Mouse (Mus musculus) liver, embryonic 14.5 days (tissue): ENCODE measurements at regions not wholly inside any gene's neighbourhood (a gene's known extent, or its start where the extent isn't known, plus 50 kb on each side); places are given as distances from the start of the nearest gene placed in this dataset.

ENCODE experiments used
- ATAC-seq: fragments of 200-750 bp; cut with Nextera tagmentation; 2 replicates; pipeline ENCODE4 v1.8.0; 2017; ENCODE audit warnings: moderate number of reproducible peaks, mild to moderate bottlenecking, moderate library complexity; ENCODE audit not compliant: insufficient read depth
- DNase-seq, 3 experiments: peaks; one replicate each; pipeline ENCODE4 v3.0.0-alpha.2; 2012 to 2013; ENCODE audit warnings: low read depth in 3 of 3, low spot score in 3 of 3
- H3K27ac ChIP-seq: fragments of 300-500 bp; sonication (generic); 2 replicates; pipeline ENCODE4 v1.5.1; 2014; ENCODE audit warnings: moderate library complexity, mild to moderate bottlenecking, control low read depth, inconsistent platforms
- H3K27me3 ChIP-seq: fragments of 300-500 bp; sonication (generic); 2 replicates; pipeline ENCODE4 v1.6.1; 2014; ENCODE audit warnings: mild to moderate bottlenecking, low read length, moderate library complexity; ENCODE audit not compliant: control insufficient read depth, insufficient read depth
- H3K36me3 ChIP-seq: fragments of 300-500 bp; sonication (generic); replicated peaks from 2 replicates; pipeline ENCODE4 v1.6.1; 2014; ENCODE audit warnings: low read depth; ENCODE audit not compliant: control insufficient read depth, insufficient read depth
- H3K4me1 ChIP-seq, 2 experiments: fragments of 200-500 bp in 1 of 2; fragments of 300-500 bp in 1 of 2; sonication (generic) in 1 of 2; replicated peaks; 2 replicates each; pipeline ENCODE4 v1.6.1; 2012 to 2014; ENCODE audit warnings: antibody characterized with exemption in 1 of 2, inconsistent platforms in 1 of 2, low read length in 1 of 2; ENCODE audit not compliant: control insufficient read depth in 2 of 2, insufficient read depth in 2 of 2
- H3K4me2 ChIP-seq: fragments of 300-500 bp; sonication (generic); 2 replicates; pipeline ENCODE4 v1.6.1; 2014; ENCODE audit warnings: low read depth, mild to moderate bottlenecking, control low read depth, moderate library complexity
- H3K4me3 ChIP-seq, 2 experiments: fragments of 200-500 bp in 1 of 2; fragments of 300-500 bp in 1 of 2; sonication (generic) in 1 of 2; 2 replicates each; pipeline ENCODE4 v1.5.1; 2012 to 2014; ENCODE audit warnings: low read depth in 2 of 2, low read length in 2 of 2, mild to moderate bottlenecking in 2 of 2, control low read depth in 1 of 2, inconsistent platforms in 1 of 2, moderate library complexity in 1 of 2; ENCODE audit not compliant: insufficient read depth in 1 of 2
- H3K9ac ChIP-seq: fragments of 300-500 bp; sonication (generic); replicated peaks from 2 replicates; pipeline ENCODE4 v1.6.1; 2014; ENCODE audit warnings: mild to moderate bottlenecking, control low read depth, moderate library complexity
- H3K9me3 ChIP-seq: fragments of 300-500 bp; sonication (generic); 2 replicates; pipeline ENCODE4 v1.6.1; 2016; ENCODE audit warnings: low read length, mixed read lengths; ENCODE audit not compliant: control insufficient read depth
- CTCF ChIP-seq: IDR thresholded peaks from 2 replicates; pipeline ENCODE4 v1.5.1; 2016; ENCODE audit warnings: antibody characterized with exemption, low read depth, control low read depth
- EP300 ChIP-seq: IDR thresholded peaks from 2 replicates; pipeline ENCODE4 v1.6.1; 2016; ENCODE audit warnings: antibody characterized with exemption, low read depth
- WGBS: fragments of 180-500 bp; shearing (Covaris S2); extraction: QIAGEN DNeasy Blood & Tissue Kit; methylation state at CpG from one replicate; pipeline ENCODE4 v1.1.7; 2014; ENCODE audit not compliant: insufficient replicate concordance; 5-methylcytosine and 5-hydroxymethylcytosine counted together

DNA sequence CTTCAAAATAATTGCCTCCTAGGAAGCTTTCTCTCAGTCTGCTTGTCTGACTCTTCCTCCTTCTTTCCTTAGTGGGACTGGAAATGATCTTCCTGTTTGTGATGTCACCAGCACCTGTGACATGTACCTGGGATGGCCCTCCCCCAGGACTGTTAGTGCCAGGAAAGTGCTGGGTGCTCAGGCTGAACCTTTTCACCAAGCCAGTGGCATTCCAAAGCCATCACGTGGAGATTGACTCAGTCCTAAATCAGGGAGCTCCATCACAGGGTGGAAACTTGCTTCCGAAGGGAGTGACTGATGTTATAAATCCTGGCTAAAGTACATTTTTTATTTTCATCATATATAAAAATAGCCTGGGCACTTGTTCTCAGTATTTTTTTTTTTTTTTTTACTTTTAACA, 293.4 kb upstream of the Ptger4 start:
- no peak overlapping the region for H3K4me3 ChIP-seq
- DNase-seq (no peak), ATAC-seq (no peak)
- H3K9ac ChIP-seq, result no peak overlapping the region
- no peaks in the 10 kb centered on the region for H3K9me3 ChIP-seq
- 67% methylated on average over 2 of the region's 2 CpGs for WGBS
- H3K4me2 ChIP-seq, result no peak overlapping the region
- H3K27me3 ChIP-seq, result no peaks in the 10 kb centered on the region
- no peak overlapping the region for H3K27ac ChIP-seq
- TF ChIP-seq EP300, result no peak
- no peak for TF ChIP-seq CTCF
- H3K4me1 ChIP-seq, result no peaks in the 10 kb centered on the region
- H3K36me3 ChIP-seq, result no peaks in the 10 kb centered on the region

GRCm38 (mm10) chr15:5539301-5539928, 295.4 kb upstream of the Ptger4 start:
- no peak for ATAC-seq

GRCm38 (mm10) chr15:5554526-5554925, 310.5 kb upstream of the Ptger4 start:
- no peak for ATAC-seq
- no peaks in the 10 kb centered on the region for H3K9me3 ChIP-seq
- TF ChIP-seq EP300, result no peak
- no peak for TF ChIP-seq CTCF
- no peak overlapping the region for H3K9ac ChIP-seq
- no peaks in the 10 kb centered on the region for H3K4me1 ChIP-seq
- no peak overlapping the region for H3K4me3 ChIP-seq
- 38% methylated on average over 4 of the region's 4 CpGs for WGBS
- no peak overlapping the region for H3K27ac ChIP-seq
- no peak for DNase-seq
- H3K36me3 ChIP-seq, result no peaks in the 10 kb centered on the region
- no peak overlapping the region for H3K4me2 ChIP-seq
- H3K27me3 ChIP-seq, result no peaks in the 10 kb centered on the region

More at GRCm38 (mm10) chr15:5539301-5539928, 295.4 kb upstream of the Ptger4 start:
- Histone ChIP-seq H3K9me3 (no peaks in the 10 kb centered on the region), H3K27me3 (no peaks in the 10 kb centered on the region), H3K27ac (no peak overlapping the region), H3K4me3 (no peak overlapping the region), H3K4me1 (no peaks in the 10 kb centered on the region), H3K36me3 (no peaks in the 10 kb centered on the region), H3K9ac (no peak overlapping the region), H3K4me2 (no peak overlapping the region)
- WGBS, result 15% methylated on average over 4 of the region's 4 CpGs
- TF ChIP-seq EP300, result no peak
- TF ChIP-seq CTCF, result no peak
- DNase-seq, result peak in 1 of 3 experiments; percentile 2

GRCm38 (mm10) chr15:5554926-5555325, 310.9 kb upstream of the Ptger4 start:
- Histone ChIP-seq H3K4me2 (no peak overlapping the region), H3K4me3 (no peak overlapping the region), H3K36me3 (no peaks in the 10 kb centered on the region), H3K4me1 (no peaks in the 10 kb centered on the region), H3K9me3 (no peaks in the 10 kb centered on the region), H3K27me3 (no peaks in the 10 kb centered on the region), H3K27ac (no peak overlapping the region), H3K9ac (no peak overlapping the region)
- WGBS, result 51% methylated on average over 4 of the region's 4 CpGs
- ATAC-seq, result no peak
- DNase-seq, result no peak
- TF ChIP-seq CTCF (no peak), EP300 (no peak)

GRCm38 (mm10) chr15:5555381-5556066, 311.5 kb upstream of the Ptger4 start:
- no peak for ATAC-seq
- Histone ChIP-seq H3K9me3 (no peaks in the 10 kb centered on the region), H3K27me3 (no peaks in the 10 kb centered on the region), H3K4me3 (no peak overlapping the region), H3K36me3 (no peaks in the 10 kb centered on the region), H3K27ac (no peak overlapping the region), H3K9ac (no peak overlapping the region), H3K4me1 (no peaks in the 10 kb centered on the region), H3K4me2 (no peak overlapping the region)
- no peak for DNase-seq
- WGBS, result 58% methylated on average over 7 of the region's 7 CpGs
- TF ChIP-seq EP300 (no peak), CTCF (no peak)
